Mouse (Mus musculus): ENCODE results near the gene Olfm3.

Olfm3 gene

GRCm38 (mm10) chr3:114903924-114904438 is at the start of gene Olfm3:
TSS of gene Olfm3 (plus strand) at chr3:114904078.
- peak; percentile 71 to 77 for DNase-seq

- DNase-seq, result no peak
Observed at GRCm38 (mm10) chr3:114889764-114890163, 14.1 kb upstream of the Olfm3 start.

- DNase-seq, result peak; percentile 29 to 38
Observed at GRCm38 (mm10) chr3:114904633-114905423, 950 bp downstream of the Olfm3 start.

- DNase-seq, result peak; percentile 19 to 48
Observed at GRCm38 (mm10) chr3:114907537-114907936, 3.7 kb downstream of the Olfm3 start.

GRCm38 (mm10) chr3:114908846-114909245 is 5.0 kb downstream of the Olfm3 start:
- no peak for DNase-seq

GRCm38 (mm10) chr3:114920102-114920501 is 16.2 kb downstream of the Olfm3 start:
- no peak for DNase-seq

- peak; percentile 87 to 88 for DNase-seq
Observed at GRCm38 (mm10) chr3:114929605-114930004, 25.7 kb downstream of the Olfm3 start.

GRCm38 (mm10) chr3:114930336-114930735 is 26.5 kb downstream of the Olfm3 start:
- DNase-seq, result no peak

GRCm38 (mm10) chr3:114930796-114931195 is 26.9 kb downstream of the Olfm3 start:
- DNase-seq, result peak; percentile 33 to 70

GRCm38 (mm10) chr3:114932881-114933280 is 29.0 kb downstream of the Olfm3 start:
- peak; percentile 13 to 28 for DNase-seq

GRCm38 (mm10) chr3:114954904-114955303 is 51.0 kb downstream of the Olfm3 start:
- no peak for DNase-seq

GRCm38 (mm10) chr3:114959311-114959967 is 55.6 kb downstream of the Olfm3 start:
- DNase-seq, result no peak

GRCm38 (mm10) chr3:114962316-114963083 is 58.6 kb downstream of the Olfm3 start:
- DNase-seq, result peak; percentile 70

GRCm38 (mm10) chr3:114971183-114971582 is 67.3 kb downstream of the Olfm3 start:
- no peak for DNase-seq

- peak; percentile 56 to 64 for DNase-seq
Observed at GRCm38 (mm10) chr3:114972522-114972921, 68.6 kb downstream of the Olfm3 start.

GRCm38 (mm10) chr3:114990828-114991227 is 87.0 kb downstream of the Olfm3 start:
- DNase-seq, result no peak

GRCm38 (mm10) chr3:114995956-114996355 is 92.1 kb downstream of the Olfm3 start:
- peak in 1 of 2 experiments; percentile 31 for DNase-seq

GRCm38 (mm10) chr3:115027560-115027959 is 123.7 kb downstream of the Olfm3 start:
- DNase-seq, result peak; percentile 16 to 31

GRCm38 (mm10) chr3:115028046-115028445 is 124.2 kb downstream of the Olfm3 start:
- DNase-seq, result peak in 1 of 2 experiments; percentile 11

- peak; percentile 54 to 67 for DNase-seq
Observed at GRCm38 (mm10) chr3:115028611-115029010, 124.7 kb downstream of the Olfm3 start.

- DNase-seq, result no peak
Observed at GRCm38 (mm10) chr3:115049060-115049459, 145.2 kb downstream of the Olfm3 start.

- DNase-seq, result peak; percentile 10 to 16
Observed at GRCm38 (mm10) chr3:115064901-115065300, 161.0 kb downstream of the Olfm3 start.

All from cerebellum, postnatal 10 days (tissue).